Mouse (Mus musculus) spleen, adult 12 weeks (tissue): ENCODE results near the gene Serpina1f.
A peak's percentile ranks its signal among the peaks of the same experiment; 100 is the strongest.
"Not testable (repeated sequence)": the region's sequence is repeated elsewhere in the genome, so short reads cannot be mapped to it uniquely, and the experiment has no call there.

Source experiments
- DNase-seq: peaks from one replicate; pipeline ENCODE4 v3.0.0; 2022; ENCODE audit warnings: low spot score

The Serpina1f gene

DNA sequence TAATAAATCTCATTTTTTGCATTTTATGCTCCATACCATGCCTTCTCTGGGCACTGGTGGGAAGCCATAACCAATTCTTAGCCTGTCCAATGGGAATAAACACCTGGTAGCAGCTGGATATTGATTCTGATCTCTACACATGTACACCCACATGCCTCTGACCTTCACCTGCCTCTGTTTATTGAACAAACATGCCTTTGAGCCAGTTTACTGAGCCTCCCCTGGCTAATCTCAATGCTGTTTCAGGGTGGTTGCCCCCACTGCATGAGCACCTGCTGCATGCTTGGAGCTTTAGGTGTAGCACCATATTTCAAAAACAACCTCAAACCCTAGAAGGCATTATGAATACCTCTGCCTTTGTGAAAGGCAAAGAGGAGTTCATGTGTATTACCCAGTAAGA is 33.3 kb downstream of the Serpina1f start:
- DNase-seq: not testable (repeated sequence)

DNA sequence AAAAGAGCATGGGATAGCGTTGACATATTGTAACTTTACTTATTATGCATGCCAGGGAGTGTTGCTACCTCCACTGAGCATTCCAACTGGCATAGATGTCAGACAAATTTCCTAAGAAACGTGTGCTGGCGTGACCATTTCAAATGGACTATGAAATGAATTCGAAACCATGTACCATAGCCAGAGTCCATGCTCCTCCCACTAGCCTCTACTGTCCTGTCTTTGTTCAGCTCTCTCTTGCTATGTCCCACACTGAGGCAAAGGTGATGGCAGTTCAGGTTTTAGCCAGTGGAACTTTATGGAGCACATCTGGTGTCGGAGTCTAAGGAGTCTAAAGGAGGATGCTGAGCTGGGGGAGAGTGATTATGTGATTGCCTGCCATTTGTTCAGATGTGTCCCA is 35.3 kb downstream of the Serpina1f start:
- DNase-seq: no peak

DNA sequence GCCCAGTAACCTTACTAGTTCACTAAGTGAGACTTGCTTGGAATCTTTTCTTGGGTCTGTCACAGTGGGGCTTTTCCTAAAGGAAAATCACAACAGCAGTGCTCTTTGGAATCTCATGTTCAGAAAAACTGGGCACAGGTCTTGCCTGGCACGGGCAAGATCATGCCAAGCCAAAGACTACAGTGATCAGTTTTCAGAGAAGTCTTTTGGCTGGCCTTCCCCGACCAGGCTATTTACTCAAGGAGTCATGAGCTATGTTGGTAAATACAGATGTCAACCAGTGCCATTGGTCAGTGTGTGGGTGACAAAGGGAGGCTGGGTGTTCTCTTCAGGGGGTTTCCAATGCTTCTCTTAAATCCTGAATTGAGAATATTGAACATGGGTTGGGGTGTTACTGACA is 36.2 kb downstream of the Serpina1f start:
- no peak for DNase-seq

DNA sequence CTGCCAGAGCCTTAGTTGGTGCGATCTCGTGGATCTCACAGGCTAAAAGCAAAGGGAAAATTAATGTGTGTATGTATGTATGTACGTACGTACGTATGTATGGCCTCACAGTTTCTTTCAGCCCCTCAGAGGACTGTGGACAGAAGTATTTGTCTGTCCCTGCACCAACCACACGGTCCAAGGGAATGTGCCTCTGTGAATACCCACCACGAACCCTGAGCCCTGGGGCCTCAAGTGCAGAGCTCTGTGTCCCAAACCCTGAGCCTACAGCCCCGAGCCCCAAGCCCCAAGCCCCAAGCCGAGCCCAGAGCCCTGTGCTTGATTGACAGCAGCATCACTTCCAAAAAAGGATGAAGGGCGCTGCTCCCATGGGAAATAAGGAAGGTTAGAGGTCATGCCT is 37.3 kb downstream of the Serpina1f start:
- DNase-seq: no peak

DNA sequence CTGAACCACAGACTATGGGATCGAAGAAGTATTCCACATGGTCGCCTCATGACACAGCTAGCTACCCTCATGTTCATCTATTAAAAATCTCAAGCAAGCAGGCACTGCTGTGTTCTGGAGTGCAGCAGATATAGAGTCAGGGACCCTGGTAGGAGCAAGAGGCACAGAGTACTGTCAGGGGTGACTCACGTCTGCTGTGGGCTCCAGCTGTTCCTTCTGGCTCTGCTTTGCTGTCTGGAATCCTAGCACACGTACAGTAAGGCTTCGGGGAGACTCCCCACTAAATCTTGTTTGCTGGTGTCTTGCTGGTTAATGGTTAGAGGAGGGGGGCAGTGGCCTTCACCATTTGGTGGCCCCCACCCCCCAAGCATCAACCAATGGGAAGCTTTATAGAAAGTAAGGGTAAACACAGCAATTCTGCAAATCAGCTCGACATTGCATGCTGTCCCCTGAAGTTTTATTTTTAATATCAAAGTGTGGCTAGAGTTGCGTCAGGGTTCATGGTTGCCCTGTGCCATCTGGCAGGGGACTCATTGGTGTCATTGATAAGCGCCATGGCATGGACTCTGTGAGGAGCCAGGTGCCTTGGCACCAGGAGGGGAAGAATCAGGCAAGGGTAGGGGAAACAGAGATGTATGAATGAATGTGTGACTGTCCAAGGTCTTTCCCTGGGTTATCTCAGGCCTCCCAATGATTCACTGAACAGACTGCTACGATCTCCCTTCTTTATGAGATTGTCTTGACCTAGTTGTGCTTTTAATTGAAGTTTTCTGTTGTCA is 38.3 kb downstream of the Serpina1f start, which contains the start of gene Serpina6:
TSS of gene Serpina6 (minus strand) at position 365 of the 779 bp plus-strand sequence.
- DNase-seq: no peak

DNA sequence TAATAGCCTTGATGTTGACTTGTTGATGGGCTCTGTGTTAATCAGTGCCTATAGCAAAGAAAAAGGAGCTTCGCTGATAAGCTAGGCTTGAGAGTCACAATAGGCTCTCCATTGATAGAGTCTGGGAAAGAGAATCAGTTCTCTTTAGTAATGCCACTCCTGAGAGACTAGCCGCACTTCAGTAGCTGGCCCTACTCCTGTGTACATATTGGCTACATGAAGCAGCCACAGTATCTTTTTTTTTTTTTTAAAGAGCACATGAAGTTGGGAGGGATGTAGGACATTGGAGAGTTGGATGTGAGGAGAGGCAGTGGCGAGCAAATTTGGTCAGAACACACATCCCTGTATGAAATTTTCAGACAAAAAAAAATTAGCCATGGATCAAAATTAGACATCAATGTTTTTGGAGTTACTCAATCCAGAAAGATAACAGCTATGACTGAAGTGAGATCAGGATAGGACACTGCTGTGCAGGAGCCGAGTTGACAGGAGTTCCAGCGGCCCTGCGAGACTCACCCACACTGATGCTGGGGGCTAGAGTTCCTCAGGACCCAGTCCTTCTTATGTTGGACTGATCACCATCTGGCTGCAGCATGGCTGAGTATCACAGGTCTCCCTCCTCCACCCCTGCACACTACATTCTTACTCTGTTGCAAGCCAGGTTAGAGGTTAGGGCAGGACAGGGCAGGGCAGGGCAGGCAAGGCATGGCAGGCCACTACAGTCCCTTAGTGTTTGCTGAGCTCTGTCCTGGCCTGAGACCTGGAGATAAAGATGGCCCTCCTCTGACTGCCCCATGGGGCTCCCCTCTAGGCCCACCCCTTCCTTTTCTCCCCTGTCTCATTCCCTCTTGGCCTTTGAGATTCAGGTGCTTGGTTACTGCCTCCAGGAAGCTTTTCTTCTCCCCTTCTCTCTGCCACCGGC is 39.9 kb downstream of the Serpina1f start:
- DNase-seq: no peak

DNA sequence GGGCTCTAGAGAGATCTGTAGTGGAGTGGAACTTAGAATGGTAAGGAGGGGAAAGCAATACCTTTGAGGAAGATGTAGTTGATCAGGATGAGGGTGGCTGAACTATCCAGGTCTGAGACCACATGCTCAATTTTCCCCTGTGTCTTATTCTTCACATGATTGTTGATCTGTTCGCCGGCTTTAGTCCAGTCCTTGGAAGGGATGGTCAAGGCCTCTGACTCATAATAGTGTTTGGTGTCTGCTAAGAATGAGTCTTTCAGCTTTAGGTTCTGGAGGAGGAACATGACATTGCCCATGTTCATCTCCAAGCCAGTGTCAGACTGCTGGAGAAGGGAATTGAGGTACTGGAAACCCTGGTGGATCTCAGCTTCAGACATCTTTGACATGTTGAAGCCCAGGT is 41.5 kb downstream of the Serpina1f start:
- no peak for DNase-seq

DNA sequence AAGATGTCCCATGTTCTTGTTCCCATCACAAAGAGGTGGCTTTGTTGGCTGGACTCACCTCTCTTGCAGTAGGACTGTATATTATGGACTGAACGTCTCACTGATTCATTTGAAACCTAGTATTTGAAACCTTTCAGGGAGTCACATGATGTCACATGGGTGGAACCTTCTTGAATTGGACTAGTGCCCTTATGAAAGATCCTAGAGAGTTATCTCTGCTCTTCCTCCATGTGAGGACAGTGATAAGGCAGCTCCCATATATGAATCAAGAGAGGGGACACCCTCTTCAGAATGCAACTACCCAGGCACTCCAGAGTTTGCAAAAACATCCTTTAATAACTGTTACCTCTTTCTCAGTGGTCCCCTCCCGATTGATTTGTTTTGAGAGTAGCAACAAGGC is 49.0 kb downstream of the Serpina1f start:
- DNase-seq: no peak

DNA sequence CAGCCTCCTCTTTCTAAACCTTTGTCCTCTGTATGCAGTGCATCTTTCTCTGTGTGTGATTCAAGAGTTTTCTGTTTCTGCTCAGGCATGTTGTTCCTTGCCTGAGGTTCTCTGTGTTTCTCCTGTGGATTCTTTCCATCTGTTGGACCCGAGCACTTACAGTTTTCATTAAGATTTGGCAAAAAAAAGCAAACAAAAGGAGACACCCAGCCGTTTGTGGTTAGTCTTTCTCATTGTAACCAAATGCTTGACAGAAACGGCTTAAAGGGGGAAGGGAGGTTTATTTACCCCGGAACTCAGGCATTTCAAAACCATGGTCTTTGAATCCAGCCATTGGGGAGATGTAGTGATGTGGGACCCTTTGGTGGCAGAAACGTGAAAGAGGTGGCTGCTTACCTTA is 50.7 kb downstream of the Serpina1f start:
- DNase-seq: no peak

DNA sequence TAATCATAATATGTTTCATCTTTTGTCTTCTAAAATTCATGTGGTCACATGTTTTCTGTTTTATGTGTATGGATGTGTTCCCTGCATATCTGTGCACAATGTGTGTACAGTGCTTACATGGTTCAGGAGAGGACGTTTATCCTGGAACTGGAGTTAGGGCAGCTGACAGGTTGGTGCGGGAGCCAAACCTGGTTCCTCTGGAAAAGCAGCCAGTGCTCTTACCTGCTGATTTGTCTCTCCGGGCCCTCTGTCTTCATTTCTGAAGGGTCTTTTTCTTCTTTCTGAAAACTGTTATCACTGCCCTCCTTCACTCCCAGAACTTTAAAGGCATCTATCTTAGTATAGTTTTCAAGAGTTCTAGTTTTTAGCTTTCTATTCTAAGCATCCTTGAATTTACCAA is 51.5 kb downstream of the Serpina1f start:
- DNase-seq: no peak

DNA sequence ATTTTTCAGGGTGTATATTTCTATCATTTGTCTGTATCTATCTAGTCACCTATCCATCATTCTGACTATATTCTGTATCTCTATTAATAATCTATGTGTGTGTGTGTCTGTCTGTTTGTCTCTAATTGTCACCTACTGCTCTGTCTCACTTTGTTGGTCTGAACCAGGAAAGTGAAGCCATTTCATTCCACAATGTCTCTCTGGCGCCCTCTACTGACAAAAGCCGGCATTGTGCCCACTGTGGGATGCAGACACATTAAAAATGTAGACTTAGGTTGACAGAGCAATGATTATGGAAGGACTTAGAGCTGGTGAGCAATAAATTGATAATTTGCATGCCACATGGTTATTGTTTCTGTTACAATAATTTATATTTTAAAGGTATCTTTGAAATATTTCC is 52.0 kb downstream of the Serpina1f start:
- DNase-seq: peak; percentile 8
